Mouse (Mus musculus): ENCODE data around the gene Lars2. TPM values are rescaled to one million over a fixed set of nuclear protein-coding genes. Genes with fewer than 3 reads are reported as not detected.

The Lars2 gene
- 342 and 688 TPM in 2 replicates for total RNA-seq (2023)

GRCm38 (mm10) chr9:123366708-123367385, at the start of gene Lars2:
TSS of gene Lars2 (plus strand) at chr9:123366927.

GRCm38 (mm10) chr9:123478586-123479195, 112.0 kb downstream of the Lars2 start, which contains the start of gene Limd1:
TSS of gene Limd1 (plus strand) at chr9:123478706.

Other genes starting within 250 kb of the Lars2 start
- gene Clec3b, start 216.0 kb upstream of the Lars2 start, total RNA-seq (2023), result not detected in 2 replicates
- gene Cdcp1, start 150.9 kb upstream of the Lars2 start, total RNA-seq (2023), result 0.13 TPM in 1 of 2 replicates, not detected in the other
- gene Tmem158, start 106.2 kb upstream of the Lars2 start, total RNA-seq (2023), result 0.28 TPM in 1 of 2 replicates, not detected in the other
- gene Limd1, start 111.8 kb downstream of the Lars2 start, total RNA-seq (2023), result 25.6 and 39.2 TPM in 2 replicates
- gene Sacm1l, start 162.8 kb downstream of the Lars2 start, total RNA-seq (2023), result 15.5 and 18.1 TPM in 2 replicates

All from neutrophil, adult 65 days (primary cell).